Mouse (Mus musculus) megakaryocyte-erythroid progenitor cell, adult 5-6 weeks (primary cell): ENCODE data around the gene Crtc3. TPM values are rescaled to one million over a fixed set of nuclear protein-coding genes. Genes with fewer than 3 reads are reported as not detected.

ENCODE experiments used
- ATAC-seq: replicated peaks from 2 replicates; pipeline ENCODE4 v1.8.0; 2016; ENCODE audit warnings: mild to moderate bottlenecking, inconsistent platforms; ENCODE audit not compliant: severe bottlenecking, poor library complexity, low FRiP score, low TSS enrichment
- total RNA-seq, 2 experiments: library from RNA; stranded (forward) in 1 of 2; stranded (reverse) in 1 of 2; fragments of 200-1000, 215-1000 nt in 1 of 2; fragments of >200 nt in 1 of 2; fragmentation: Nextera tagmentation in 1 of 2; gene quantifications; 2 replicates each; pipeline ENCODE4 v1.2.3; 2014 to 2017

Crtc3 gene
- total RNA-seq (2014; fragmentation: Nextera tagmentation) (29.1 and 29.3 TPM in 2 replicates), total RNA-seq (2017) (8.2 and 14.8 TPM in 2 replicates)

GRCm38 (mm10) chr7:80688556-80689220, at the start of gene Crtc3:
TSS of gene Crtc3 (minus strand) at chr7:80688877.
- ATAC-seq: peak; percentile 42

GRCm38 (mm10) chr7:80736199-80736598, 47.5 kb upstream of the Crtc3 start:
- ATAC-seq: peak; percentile 38; the same call in 1 of the 2 replicates

GRCm38 (mm10) chr7:80732986-80733385, 44.3 kb upstream of the Crtc3 start:
- ATAC-seq: no peak

GRCm38 (mm10) chr7:80729662-80730061, 41.0 kb upstream of the Crtc3 start:
- peak; percentile 47 for ATAC-seq

- no peak for ATAC-seq
Observed at GRCm38 (mm10) chr7:80721041-80721440, 32.4 kb upstream of the Crtc3 start.

GRCm38 (mm10) chr7:80719582-80719981, 30.9 kb upstream of the Crtc3 start:
- no peak for ATAC-seq

- peak; percentile 56 for ATAC-seq
Observed at GRCm38 (mm10) chr7:80719038-80719437, 30.4 kb upstream of the Crtc3 start.

GRCm38 (mm10) chr7:80718471-80718870, 29.8 kb upstream of the Crtc3 start:
- ATAC-seq: no peak

GRCm38 (mm10) chr7:80716758-80717157, 28.1 kb upstream of the Crtc3 start:
- peak; percentile 48; the same call in 1 of the 2 replicates for ATAC-seq

- 0 out of 2 replicates have a peak, but pooled peaks have one; percentile 19 for ATAC-seq
Observed at GRCm38 (mm10) chr7:80715306-80715705, 26.6 kb upstream of the Crtc3 start.

- no peak for ATAC-seq
Observed at GRCm38 (mm10) chr7:80711496-80711895, 22.8 kb upstream of the Crtc3 start.

- ATAC-seq: no peak
Observed at GRCm38 (mm10) chr7:80710333-80710732, 21.7 kb upstream of the Crtc3 start.

GRCm38 (mm10) chr7:80704066-80704465, 15.4 kb upstream of the Crtc3 start:
- ATAC-seq: no peak

- ATAC-seq: peak; percentile 94
Observed at GRCm38 (mm10) chr7:80702510-80702909, 13.8 kb upstream of the Crtc3 start.

GRCm38 (mm10) chr7:80699709-80700108, 11.0 kb upstream of the Crtc3 start:
- no peak for ATAC-seq

- ATAC-seq: no peak
Observed at GRCm38 (mm10) chr7:80698940-80699339, 10.3 kb upstream of the Crtc3 start.

- no peak for ATAC-seq
Observed at GRCm38 (mm10) chr7:80697859-80698258, 9.2 kb upstream of the Crtc3 start.

GRCm38 (mm10) chr7:80696903-80697302, 8.2 kb upstream of the Crtc3 start:
- no peak for ATAC-seq

- no peak for ATAC-seq
Observed at GRCm38 (mm10) chr7:80696334-80696733, 7.7 kb upstream of the Crtc3 start.

- ATAC-seq: no peak
Observed at GRCm38 (mm10) chr7:80692472-80692871, 3.8 kb upstream of the Crtc3 start.

GRCm38 (mm10) chr7:80691131-80691530, 2.5 kb upstream of the Crtc3 start:
- no peak for ATAC-seq
